Mouse (Mus musculus): ENCODE measurements around the gene Ccl20.

GRCm38 (mm10) chr1:83084790-83085189, 31.8 kb upstream of the Ccl20 start:
- TF ChIP-seq CTCF (IDR thresholded peaks at IDR 0.05; ENCODE audit: low read depth) (no peak), EP300 (IDR thresholded peaks at IDR 0.05; ENCODE audit: low read depth) (no peak)

All from heart, postnatal 0 days (tissue).